Mouse (Mus musculus): ENCODE measurements around the gene Slc6a13.

Gene Slc6a13

GRCm38 (mm10) chr6:121376159-121376558, 76.1 kb downstream of the Slc6a13 start:
- no peak for DNase-seq (ENCODE audit: low read depth)

DNA sequence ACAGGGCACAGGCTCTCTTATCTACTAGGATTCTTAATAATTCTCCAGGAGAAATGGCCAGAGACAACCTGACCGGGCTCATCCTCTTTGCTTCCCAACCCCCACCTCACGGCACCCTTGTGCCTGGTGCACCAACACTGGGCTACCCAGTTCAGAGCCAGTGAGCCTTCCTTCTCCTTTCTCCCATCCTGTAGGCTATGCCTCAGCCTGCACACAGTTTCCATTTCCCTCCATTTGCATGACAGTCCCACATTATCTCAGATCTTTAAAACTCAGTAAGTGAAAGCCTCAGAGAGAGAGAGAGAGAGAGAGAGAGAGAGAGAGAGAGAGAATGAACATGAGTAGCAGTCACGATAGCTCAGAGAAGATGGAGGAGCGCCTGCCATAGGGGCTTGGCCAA, 78.2 kb downstream of the Slc6a13 start:
- DNase-seq (ENCODE audit: low read depth) = no peak

DNA sequence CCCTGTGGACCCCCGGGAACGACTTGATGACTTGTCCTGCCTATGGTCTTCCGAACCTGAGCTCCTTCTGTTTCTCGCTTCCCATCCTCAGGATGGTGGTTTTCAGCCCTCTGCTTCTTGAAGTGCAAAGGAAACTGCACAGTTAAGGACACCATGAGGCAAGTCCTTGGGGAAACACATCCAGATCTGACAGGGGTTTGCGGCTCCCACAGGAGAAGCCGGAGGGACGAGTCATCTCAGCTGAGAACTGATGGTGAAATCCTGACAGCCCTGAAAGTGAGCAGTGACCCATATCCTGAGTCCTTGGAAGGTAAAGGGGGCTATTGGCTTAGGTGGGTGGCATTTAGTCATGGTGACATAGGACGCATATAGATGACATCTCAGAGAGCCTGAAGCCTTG, 80.5 kb downstream of the Slc6a13 start:
- no peak for DNase-seq (ENCODE audit: low read depth)

DNA sequence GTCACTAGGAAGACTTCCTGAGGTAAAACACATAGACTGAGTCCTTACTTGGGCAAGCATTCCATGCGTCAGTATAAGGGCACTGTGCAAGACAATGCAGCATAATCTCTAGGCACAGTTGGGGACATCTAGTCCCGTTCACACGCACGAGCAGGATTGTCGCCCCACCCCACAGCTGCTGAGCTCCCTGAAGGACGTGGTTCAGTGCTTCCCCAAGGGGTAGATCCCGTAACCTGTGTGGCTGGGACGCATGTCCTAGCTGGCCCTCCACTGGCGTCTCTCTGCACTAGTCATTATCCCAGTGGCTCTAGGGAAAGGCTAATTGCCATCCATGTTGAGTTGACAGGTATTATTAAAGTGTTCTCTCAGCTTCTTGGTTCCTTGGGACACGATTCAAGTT, 82.0 kb downstream of the Slc6a13 start:
- DNase-seq (ENCODE audit: low read depth) = no peak

DNA sequence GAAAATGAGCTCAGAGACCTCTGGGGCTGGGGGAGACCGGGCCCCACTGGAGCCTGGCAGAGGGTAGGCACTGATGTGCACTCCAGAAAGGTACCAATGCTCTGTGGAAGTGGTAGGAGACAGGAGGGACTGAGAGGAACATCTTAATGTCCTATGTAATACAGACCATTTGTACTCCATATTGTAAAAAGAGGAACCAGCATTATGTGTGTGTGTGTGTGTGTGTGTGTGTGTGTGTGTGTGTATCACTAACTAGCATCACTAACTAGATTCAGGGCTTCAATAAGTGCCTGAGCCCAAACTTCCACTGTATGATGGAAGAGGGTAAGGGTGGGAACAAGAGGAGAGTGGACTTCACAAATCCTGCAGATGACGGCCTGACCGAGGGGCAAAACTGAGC, 85.4 kb downstream of the Slc6a13 start:
- no peak for DNase-seq (ENCODE audit: low read depth)

All from NIH3T3 (cell line).